Mouse (Mus musculus): ENCODE data around the gene AI837181. TPM values are rescaled to one million over a fixed set of nuclear protein-coding genes. Genes with fewer than 3 reads are reported as not detected.

AI837181 gene
- polyA plus RNA-seq (2014; fragmentation: Illumina TruSeq; extraction: RNeasy Lipid Tissue Mini Kit (QIAGEN cat#74804); ENCODE audit: insufficient read depth, low read depth, low replicate concordance): 34.1 TPM

DNA sequence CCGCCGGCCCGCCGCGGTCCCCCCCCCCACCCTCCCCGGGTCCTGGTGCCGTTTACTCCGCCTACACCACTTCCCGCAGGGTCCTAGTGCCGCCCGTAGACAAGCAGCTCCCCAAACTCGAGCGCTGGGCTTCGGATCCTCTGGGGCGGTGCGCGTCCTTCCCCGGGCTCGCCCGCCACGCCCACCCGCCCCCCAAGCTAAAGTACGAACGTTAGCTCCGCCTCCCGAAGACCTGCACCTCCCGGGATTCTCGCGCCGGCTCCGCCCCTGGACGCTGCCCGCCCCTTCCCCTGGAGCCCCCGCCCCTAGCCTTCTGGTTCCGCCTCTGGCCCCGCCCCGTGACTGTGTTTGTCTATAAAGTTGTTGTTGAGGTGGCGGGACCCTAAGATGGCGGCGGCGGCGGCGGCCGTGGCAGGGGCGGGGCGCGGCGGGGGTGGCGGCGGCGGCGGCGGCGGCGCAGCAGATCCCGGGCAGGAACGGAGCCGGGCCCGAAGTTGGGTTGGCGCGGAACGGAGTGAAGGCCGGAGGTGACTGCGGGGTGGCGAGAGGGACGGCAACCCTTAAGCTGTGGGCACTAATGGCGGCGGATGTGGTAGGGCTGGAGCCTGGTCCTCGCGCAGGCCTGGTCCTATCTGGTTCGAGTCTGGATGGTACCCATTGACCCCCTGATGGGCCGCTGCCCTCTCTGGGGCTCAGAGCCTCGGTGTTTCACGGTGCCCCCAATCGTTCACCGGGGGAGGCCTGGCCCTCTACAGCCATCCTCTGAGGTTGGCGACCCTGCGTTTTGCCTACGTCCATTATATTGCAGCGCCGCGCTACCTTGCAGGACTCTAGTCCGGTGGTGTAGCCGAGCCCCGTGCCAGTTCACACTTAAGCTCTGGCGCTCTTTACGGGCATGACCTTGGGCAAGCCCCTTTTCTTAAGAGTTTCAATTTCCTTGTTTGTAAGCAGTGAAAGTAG is at the start of gene AI837181, which contains the start of gene Drap1:
TSS of gene AI837181 (plus strand) at position 363 of the 960 bp plus-strand sequence.
TSS of gene Drap1 (minus strand) at position 198 of the 960 bp plus-strand sequence.

GRCm38 (mm10) chr19:5388588-5389242 is 36.2 kb upstream of the AI837181 start, which contains the start of gene Sart1:
Sart1 (minus strand) TSS chr19:5388703.

DNA sequence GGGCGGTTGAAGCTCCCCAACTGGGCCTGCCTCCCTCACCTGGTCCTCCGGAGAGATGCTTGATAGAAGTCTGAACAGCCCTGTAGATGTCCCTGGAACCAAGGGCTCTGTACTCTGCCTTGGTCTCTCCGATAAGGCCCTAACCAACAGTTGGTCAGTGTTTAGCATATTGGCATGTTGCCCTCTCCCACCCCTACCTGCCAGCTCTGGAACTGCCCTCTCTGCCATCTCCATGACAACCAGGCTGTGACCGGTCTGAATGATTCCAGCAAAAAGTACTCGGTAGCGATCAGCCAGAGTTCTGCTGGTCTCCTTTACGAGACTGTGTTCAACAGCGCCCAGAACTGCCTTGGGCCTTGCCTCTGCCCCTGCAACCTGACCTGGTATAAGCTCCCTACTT is 22.7 kb upstream of the AI837181 start, which contains the start of gene Tsga10ip:
TSS of gene Tsga10ip (minus strand) at position 234 of the 400 bp plus-strand sequence.

GRCm38 (mm10) chr19:5447515-5448353 is 22.8 kb downstream of the AI837181 start, which contains the start of gene Fosl1:
Fosl1 (plus strand) TSS chr19:5447547.

GRCm38 (mm10) chr19:5457746-5458442 is 33.0 kb downstream of the AI837181 start, which contains the start of gene Ccdc85b:
Ccdc85b (minus strand) TSS chr19:5457894.

DNA sequence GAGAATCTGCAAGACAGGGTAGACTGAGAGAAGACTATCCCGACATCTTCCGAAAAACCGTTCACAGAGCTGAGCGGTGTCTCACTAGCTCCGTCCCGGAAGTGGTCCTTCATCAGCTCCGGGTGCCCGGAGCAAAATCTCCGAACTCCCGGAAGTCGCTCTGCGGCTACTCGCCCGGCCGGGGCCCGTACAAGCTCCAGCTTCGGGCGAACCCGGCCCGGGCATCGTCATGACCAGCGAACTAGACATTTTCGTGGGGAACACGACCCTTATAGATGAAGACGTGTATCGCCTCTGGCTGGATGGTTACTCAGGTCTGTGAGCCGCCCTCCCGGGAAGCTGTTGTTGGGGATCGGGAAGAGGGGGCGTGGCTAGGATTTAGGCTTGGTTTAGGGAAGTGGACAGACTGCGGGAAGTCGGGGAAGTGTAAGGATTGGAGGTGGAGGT is 35.5 kb downstream of the AI837181 start, which contains the start of gene Fibp:
TSS of gene Fibp (plus strand) at position 151 of the 447 bp plus-strand sequence.

GRCm38 (mm10) chr19:5468374-5468773 is 43.4 kb downstream of the AI837181 start, which contains the start of gene Ctsw:
Ctsw (minus strand) TSS chr19:5468507.

GRCm38 (mm10) chr19:5473720-5474119 is 48.8 kb downstream of the AI837181 start, which contains the start of gene Efemp2:
Efemp2 (plus strand) TSS chr19:5473954.

Other genes starting within 250 kb of the AI837181 start
- gene Pacs1, start 152.0 kb upstream of the AI837181 start, polyA plus RNA-seq (2014; fragmentation: Illumina TruSeq; extraction: RNeasy Lipid Tissue Mini Kit (QIAGEN cat#74804); ENCODE audit: insufficient read depth, low read depth, low replicate concordance): 9.4 TPM
- gene Sf3b2, start 129.7 kb upstream of the AI837181 start, polyA plus RNA-seq (2014; fragmentation: Illumina TruSeq; extraction: RNeasy Lipid Tissue Mini Kit (QIAGEN cat#74804); ENCODE audit: insufficient read depth, low read depth, low replicate concordance): 93.1 TPM
- gene Gal3st3, start 126.8 kb upstream of the AI837181 start, polyA plus RNA-seq (2014; fragmentation: Illumina TruSeq; extraction: RNeasy Lipid Tissue Mini Kit (QIAGEN cat#74804); ENCODE audit: insufficient read depth, low read depth, low replicate concordance): 0.28 TPM
- gene Catsper1, start 89.4 kb upstream of the AI837181 start, polyA plus RNA-seq (2014; fragmentation: Illumina TruSeq; extraction: RNeasy Lipid Tissue Mini Kit (QIAGEN cat#74804); ENCODE audit: insufficient read depth, low read depth, low replicate concordance): not detected
- gene Cst6, start 75.6 kb upstream of the AI837181 start, polyA plus RNA-seq (2014; fragmentation: Illumina TruSeq; extraction: RNeasy Lipid Tissue Mini Kit (QIAGEN cat#74804); ENCODE audit: insufficient read depth, low read depth, low replicate concordance): 2.3 TPM
- 13.4 TPM for gene Eif1ad, start 58.4 kb upstream of the AI837181 start, polyA plus RNA-seq (2014; fragmentation: Illumina TruSeq; extraction: RNeasy Lipid Tissue Mini Kit (QIAGEN cat#74804); ENCODE audit: insufficient read depth, low read depth, low replicate concordance)
- 139 TPM for gene Banf1, start 58.0 kb upstream of the AI837181 start, polyA plus RNA-seq (2014; fragmentation: Illumina TruSeq; extraction: RNeasy Lipid Tissue Mini Kit (QIAGEN cat#74804); ENCODE audit: insufficient read depth, low read depth, low replicate concordance)
- 63.0 TPM for gene Sart1, start 36.4 kb upstream of the AI837181 start, polyA plus RNA-seq (2014; fragmentation: Illumina TruSeq; extraction: RNeasy Lipid Tissue Mini Kit (QIAGEN cat#74804); ENCODE audit: insufficient read depth, low read depth, low replicate concordance)
- gene Tsga10ip, start 22.6 kb upstream of the AI837181 start, polyA plus RNA-seq (2014; fragmentation: Illumina TruSeq; extraction: RNeasy Lipid Tissue Mini Kit (QIAGEN cat#74804); ENCODE audit: insufficient read depth, low read depth, low replicate concordance): not detected
- gene Drap1, start 165 bp upstream of the AI837181 start, polyA plus RNA-seq (2014; fragmentation: Illumina TruSeq; extraction: RNeasy Lipid Tissue Mini Kit (QIAGEN cat#74804); ENCODE audit: insufficient read depth, low read depth, low replicate concordance): 391 TPM
- gene Fosl1, start 22.4 kb downstream of the AI837181 start, polyA plus RNA-seq (2014; fragmentation: Illumina TruSeq; extraction: RNeasy Lipid Tissue Mini Kit (QIAGEN cat#74804); ENCODE audit: insufficient read depth, low read depth, low replicate concordance): 0.17 TPM
- gene Ccdc85b, start 32.8 kb downstream of the AI837181 start, polyA plus RNA-seq (2014; fragmentation: Illumina TruSeq; extraction: RNeasy Lipid Tissue Mini Kit (QIAGEN cat#74804); ENCODE audit: insufficient read depth, low read depth, low replicate concordance): 15.3 TPM
- gene Fibp, start 35.5 kb downstream of the AI837181 start, polyA plus RNA-seq (2014; fragmentation: Illumina TruSeq; extraction: RNeasy Lipid Tissue Mini Kit (QIAGEN cat#74804); ENCODE audit: insufficient read depth, low read depth, low replicate concordance): 62.7 TPM
- gene Ctsw, start 43.4 kb downstream of the AI837181 start, polyA plus RNA-seq (2014; fragmentation: Illumina TruSeq; extraction: RNeasy Lipid Tissue Mini Kit (QIAGEN cat#74804); ENCODE audit: insufficient read depth, low read depth, low replicate concordance): 9.0 TPM
- 41.2 TPM for gene Efemp2, start 48.8 kb downstream of the AI837181 start, polyA plus RNA-seq (2014; fragmentation: Illumina TruSeq; extraction: RNeasy Lipid Tissue Mini Kit (QIAGEN cat#74804); ENCODE audit: insufficient read depth, low read depth, low replicate concordance)
- 24.5 TPM for gene Mus81, start 63.3 kb downstream of the AI837181 start, polyA plus RNA-seq (2014; fragmentation: Illumina TruSeq; extraction: RNeasy Lipid Tissue Mini Kit (QIAGEN cat#74804); ENCODE audit: insufficient read depth, low read depth, low replicate concordance)
- 601 TPM for gene Cfl1, start 65.3 kb downstream of the AI837181 start, polyA plus RNA-seq (2014; fragmentation: Illumina TruSeq; extraction: RNeasy Lipid Tissue Mini Kit (QIAGEN cat#74804); ENCODE audit: insufficient read depth, low read depth, low replicate concordance)
- not detected for gene 1700020D05Rik, start 78.6 kb downstream of the AI837181 start, polyA plus RNA-seq (2014; fragmentation: Illumina TruSeq; extraction: RNeasy Lipid Tissue Mini Kit (QIAGEN cat#74804); ENCODE audit: insufficient read depth, low read depth, low replicate concordance)
- 5.9 TPM for gene Snx32, start 85.4 kb downstream of the AI837181 start, polyA plus RNA-seq (2014; fragmentation: Illumina TruSeq; extraction: RNeasy Lipid Tissue Mini Kit (QIAGEN cat#74804); ENCODE audit: insufficient read depth, low read depth, low replicate concordance)
- 0.69 TPM for gene Ovol1, start 135.5 kb downstream of the AI837181 start, polyA plus RNA-seq (2014; fragmentation: Illumina TruSeq; extraction: RNeasy Lipid Tissue Mini Kit (QIAGEN cat#74804); ENCODE audit: insufficient read depth, low read depth, low replicate concordance)
- gene Ap5b1, start 142.9 kb downstream of the AI837181 start, polyA plus RNA-seq (2014; fragmentation: Illumina TruSeq; extraction: RNeasy Lipid Tissue Mini Kit (QIAGEN cat#74804); ENCODE audit: insufficient read depth, low read depth, low replicate concordance): 3.3 TPM
- gene Rnaseh2c, start 176.7 kb downstream of the AI837181 start, polyA plus RNA-seq (2014; fragmentation: Illumina TruSeq; extraction: RNeasy Lipid Tissue Mini Kit (QIAGEN cat#74804); ENCODE audit: insufficient read depth, low read depth, low replicate concordance): 45.6 TPM
- gene Kat5, start 185.1 kb downstream of the AI837181 start, polyA plus RNA-seq (2014; fragmentation: Illumina TruSeq; extraction: RNeasy Lipid Tissue Mini Kit (QIAGEN cat#74804); ENCODE audit: insufficient read depth, low read depth, low replicate concordance): 39.0 TPM
- 49.7 TPM for gene Rela, start 212.3 kb downstream of the AI837181 start, polyA plus RNA-seq (2014; fragmentation: Illumina TruSeq; extraction: RNeasy Lipid Tissue Mini Kit (QIAGEN cat#74804); ENCODE audit: insufficient read depth, low read depth, low replicate concordance)
- gene Sipa1, start 238.6 kb downstream of the AI837181 start, polyA plus RNA-seq (2014; fragmentation: Illumina TruSeq; extraction: RNeasy Lipid Tissue Mini Kit (QIAGEN cat#74804); ENCODE audit: insufficient read depth, low read depth, low replicate concordance): 35.8 TPM